Mouse (Mus musculus) cortical plate, adult 2 months (tissue): Measurements from ENCODE around the gene Lum. TPM values are rescaled to one million over a fixed set of nuclear protein-coding genes. Genes with fewer than 3 reads are reported as not detected.

Experiments
- H3K27ac ChIP-seq: fragments of 200-500 bp; 2 replicates; pipeline ENCODE4 v1.5.1; 2012; ENCODE audit warnings: low read length, control low read depth, inconsistent platforms; ENCODE audit not compliant: insufficient read depth
- H3K4me1 ChIP-seq: fragments of 200-500 bp; 2 replicates; pipeline ENCODE4 v1.6.1; 2011; ENCODE audit warnings: low read length; ENCODE audit not compliant: control insufficient read depth, insufficient read depth
- H3K4me3 ChIP-seq: fragments of 200-500 bp; 2 replicates; pipeline ENCODE4 v1.5.1; 2011; ENCODE audit warnings: mild to moderate bottlenecking, low read length, control low read depth; ENCODE audit not compliant: insufficient read depth
- CTCF ChIP-seq: fragments of 200-500 bp; IDR thresholded peaks from 2 replicates; pipeline ENCODE4 v1.5.1; 2011; ENCODE audit warnings: mild to moderate bottlenecking, control low read depth, low read length; ENCODE audit not compliant: insufficient read depth; ENCODE audit errors: extremely low read depth
- POLR2A ChIP-seq: fragments of 200-500 bp; IDR thresholded peaks from 2 replicates; pipeline ENCODE4 v1.6.1; 2011; ENCODE audit warnings: mild to moderate bottlenecking, low read length, control low read depth; ENCODE audit not compliant: insufficient read depth; ENCODE audit errors: extremely low read depth
- polyA plus RNA-seq: library from polyadenylated mRNA; depleted of rRNA; stranded (reverse); fragments of >200 nt; gene quantifications from 2 replicates; pipeline ENCODE4 v1.2.3, GENCODE M21; 2012; rRNA removed

Lum gene
- polyA plus RNA-seq, 1 experiment: 3.7 TPM

- Histone ChIP-seq H3K4me3 (no peak overlapping the region), H3K27ac (no peak overlapping the region), H3K4me1 (no peaks in the 10 kb centered on the region)
- no peak for TF ChIP-seq POLR2A
- no peak for TF ChIP-seq CTCF
Measured at GRCm38 (mm10) chr10:97589574-97589973, 24.6 kb downstream of the Lum start.

- Histone ChIP-seq H3K4me1 (no peaks in the 10 kb centered on the region), H3K27ac (no peak overlapping the region), H3K4me3 (no peak overlapping the region)
- TF ChIP-seq CTCF (no peak), POLR2A (no peak)
Measured at GRCm38 (mm10) chr10:97591036-97591435, 26.1 kb downstream of the Lum start.

- Histone ChIP-seq H3K4me1 (no peaks in the 10 kb centered on the region), H3K4me3 (no peak overlapping the region), H3K27ac (no peak overlapping the region)
- TF ChIP-seq CTCF (no peak), POLR2A (no peak)
Measured at GRCm38 (mm10) chr10:97591685-97592084, 26.8 kb downstream of the Lum start.

GRCm38 (mm10) chr10:97595680-97596079 is 30.8 kb downstream of the Lum start:
- H3K4me1 ChIP-seq: no peaks in the 10 kb centered on the region
- TF ChIP-seq CTCF: no peak
- no peak for TF ChIP-seq POLR2A
- no peak overlapping the region for H3K27ac ChIP-seq
- H3K4me3 ChIP-seq: no peak overlapping the region

GRCm38 (mm10) chr10:97601744-97602143 is 36.8 kb downstream of the Lum start:
- no peak overlapping the region for H3K27ac ChIP-seq
- TF ChIP-seq POLR2A: no peak
- no peak for TF ChIP-seq CTCF
- H3K4me1 ChIP-seq: no peaks in the 10 kb centered on the region
- no peak overlapping the region for H3K4me3 ChIP-seq

- H3K4me3 ChIP-seq: no peak overlapping the region
- no peak for TF ChIP-seq POLR2A
- TF ChIP-seq CTCF: no peak
- H3K27ac ChIP-seq: no peak overlapping the region
- no peaks in the 10 kb centered on the region for H3K4me1 ChIP-seq
Measured at GRCm38 (mm10) chr10:97603256-97603655, 38.3 kb downstream of the Lum start.

DNA sequence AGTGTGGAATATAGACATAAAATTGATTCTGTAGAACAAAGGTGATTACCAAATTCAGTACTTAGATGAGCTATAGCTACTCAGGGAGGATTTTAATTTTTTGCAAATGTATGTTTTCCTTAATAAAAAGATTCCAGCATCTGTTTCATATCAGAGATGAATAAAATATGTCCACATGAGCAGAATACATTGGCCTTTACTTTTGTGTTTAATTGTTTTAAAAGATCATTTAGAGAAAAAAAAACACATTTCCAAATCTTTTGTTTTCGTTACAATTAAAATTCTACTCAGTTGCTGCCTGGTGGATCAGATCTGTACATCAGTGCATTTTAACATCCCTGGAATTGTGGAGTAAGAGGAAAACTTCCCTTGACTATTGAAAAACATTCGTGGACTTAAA is 41.7 kb downstream of the Lum start, which contains the start of gene Kera:
Gene Kera (plus strand): TSS at position 301 of the 400 bp plus-strand sequence.
- no peaks in the 10 kb centered on the region for H3K4me1 ChIP-seq
- H3K27ac ChIP-seq: no peak within 1 kb of the TSS
- no peak for TF ChIP-seq CTCF
- TF ChIP-seq POLR2A: no peak
- H3K4me3 ChIP-seq: no peak within 1 kb of the TSS

Other genes starting within 250 kb of the Lum start
- gene Dcn, start 85.5 kb upstream of the Lum start, polyA plus RNA-seq: 17.6 and 21.5 TPM in 2 replicates
- not detected in 2 replicates for gene Kera, start 41.8 kb downstream of the Lum start, polyA plus RNA-seq
- gene Epyc, start 78.9 kb downstream of the Lum start, polyA plus RNA-seq: 0.06 TPM in 1 of 2 replicates, not detected in the other
- not detected in 2 replicates for gene Ccer1, start 127.9 kb downstream of the Lum start, polyA plus RNA-seq
- gene C030005K15Rik, start 161.6 kb downstream of the Lum start, polyA plus RNA-seq: 0.04 TPM in 1 of 2 replicates, not detected in the other